Mouse (Mus musculus) left cerebral cortex, postnatal 10 days (tissue): Measurements from ENCODE around the gene Mcrs1. TPM values are rescaled to one million over a fixed set of nuclear protein-coding genes. Genes with fewer than 3 reads are reported as not detected.
A peak's percentile ranks its signal among the peaks of the same experiment; 100 is the strongest.
"Not testable (repeated sequence)": the region's sequence is repeated elsewhere in the genome, so short reads cannot be mapped to it uniquely, and the experiment has no call there.

Experiments used
- DNase-seq, 2 experiments: peaks; one replicate each; pipeline ENCODE4 v3.0.0; 2021 to 2022; ENCODE audit warnings: low spot score in 2 of 2, mixed read lengths in 1 of 2; ENCODE audit errors: extremely low spot score in 1 of 2
- intact Hi-C: fragments of 180-260 bp; cut with DNase I; formaldehyde crosslinking; loops from one replicate; pipeline ENCODE4 v1.15.1; 2025
- total RNA-seq, 2 experiments: library from RNA; stranded (reverse); gene quantifications; 2 replicates each; pipeline ENCODE4 v1.2.3; 2021

The Mcrs1 gene
- total RNA-seq, 2 experiments from 2014 or later: 116 to 127 TPM

GRCm38 (mm10) chr15:99253175-99253479 lies 1.4 kb upstream of the Mcrs1 start:
- intact Hi-C loops, DNase-seq: not testable (repeated sequence)

DNA sequence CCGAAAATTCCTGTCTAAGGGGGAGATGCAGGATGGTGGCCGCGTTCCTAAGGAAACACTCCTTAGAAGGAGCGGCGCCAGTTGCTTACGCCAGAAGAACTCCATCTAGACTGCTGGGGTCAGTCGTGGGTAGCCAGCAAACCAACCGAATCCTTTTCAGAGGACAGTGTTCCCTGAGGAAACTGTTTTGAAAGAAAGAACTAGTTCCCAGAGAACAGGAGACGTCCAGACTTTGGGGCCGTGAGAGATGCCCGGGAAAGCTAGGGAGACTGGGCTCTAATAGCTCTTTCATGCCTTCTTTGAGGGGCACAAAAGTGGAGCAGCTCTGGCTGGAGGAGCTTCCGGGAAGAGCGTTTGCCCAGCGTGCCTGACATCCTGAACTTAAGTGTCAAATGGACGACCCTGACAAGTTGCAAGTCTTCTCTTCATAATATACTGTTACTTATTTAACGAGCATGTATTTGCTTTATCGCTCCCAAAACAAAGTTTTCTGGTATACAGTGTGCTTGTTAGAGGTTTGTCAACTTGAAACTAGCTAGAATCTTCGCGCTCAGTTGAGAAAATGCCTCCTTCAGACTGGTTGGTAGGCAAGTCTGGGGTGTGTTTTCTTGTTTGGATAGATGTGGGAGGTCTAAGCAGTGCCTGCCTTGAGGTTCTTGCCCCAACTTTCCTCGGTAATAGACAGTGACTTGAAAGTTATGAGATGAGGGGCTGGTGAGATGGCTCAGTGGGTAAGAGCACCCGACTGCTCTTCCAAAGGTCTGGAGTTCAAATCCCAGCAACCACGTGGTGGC lies 817 bp upstream of the Mcrs1 start:
- intact Hi-C loops: no loop called here
- DNase-seq: peak in 1 of 2 experiments; percentile 80

GRCm38 (mm10) chr15:99251111-99251510 lies 650 bp downstream of the Mcrs1 start:
- DNase-seq, intact Hi-C loops: not testable (repeated sequence)

DNA sequence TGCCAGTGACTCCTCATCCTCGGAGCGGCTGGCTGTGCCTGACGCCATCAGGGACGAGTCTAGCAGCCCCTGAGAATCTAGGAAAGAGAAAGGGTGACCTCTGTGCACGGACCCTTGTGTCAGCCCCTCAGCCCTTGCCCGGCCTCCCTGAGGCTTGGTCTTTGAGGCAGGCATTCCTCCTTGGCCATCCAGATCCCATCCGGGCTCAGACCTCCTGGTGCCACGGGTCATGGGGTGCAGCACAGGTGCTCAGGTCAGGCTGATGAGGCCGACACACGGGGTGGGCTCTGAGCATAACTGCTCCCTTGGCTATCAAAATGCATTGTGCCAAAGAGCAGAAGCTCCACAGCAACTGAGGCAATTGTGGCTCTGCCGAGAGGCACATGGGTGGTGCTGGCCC lies 1.8 kb downstream of the Mcrs1 start:
- no peak for DNase-seq
- intact Hi-C loops: no loop called here

- intact Hi-C loops: no loop called here
- DNase-seq: peak; percentile 67 to 71
Measured at GRCm38 (mm10) chr15:99248972-99249371, 2.8 kb downstream of the Mcrs1 start.

GRCm38 (mm10) chr15:99246736-99247135 lies 5.0 kb downstream of the Mcrs1 start:
- intact Hi-C loops, DNase-seq: not testable (repeated sequence)

DNA sequence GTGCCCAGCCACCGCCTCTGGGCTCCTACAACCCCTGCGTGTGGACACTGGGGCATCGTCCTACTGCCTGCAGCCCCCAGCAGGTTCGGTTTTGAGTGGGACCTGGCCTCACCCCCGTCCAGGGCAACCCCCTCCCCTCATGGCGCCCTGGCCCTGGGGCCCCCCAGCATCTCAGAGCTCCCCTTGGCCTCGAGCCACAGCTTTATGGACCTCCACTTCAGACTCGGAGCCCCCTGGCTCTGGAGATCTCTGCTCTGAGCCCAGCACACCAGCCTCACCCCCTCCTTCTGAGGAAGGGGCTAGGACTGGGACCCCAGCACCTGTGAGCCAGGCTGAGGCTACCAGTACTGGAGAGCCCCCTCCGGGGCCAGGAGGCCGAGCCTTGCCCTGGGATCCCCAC lies 9.7 kb downstream of the Mcrs1 start:
- intact Hi-C loops: no loop called here
- DNase-seq: no peak

GRCm38 (mm10) chr15:99241249-99241648 lies 10.5 kb downstream of the Mcrs1 start:
- intact Hi-C loops: no loop called here
- DNase-seq: no peak

GRCm38 (mm10) chr15:99240129-99240528 lies 11.6 kb downstream of the Mcrs1 start:
- no peak for DNase-seq
- intact Hi-C loops: no loop called here

GRCm38 (mm10) chr15:99238006-99238405 lies 13.8 kb downstream of the Mcrs1 start:
- intact Hi-C loops: no loop called here
- no peak for DNase-seq

DNA sequence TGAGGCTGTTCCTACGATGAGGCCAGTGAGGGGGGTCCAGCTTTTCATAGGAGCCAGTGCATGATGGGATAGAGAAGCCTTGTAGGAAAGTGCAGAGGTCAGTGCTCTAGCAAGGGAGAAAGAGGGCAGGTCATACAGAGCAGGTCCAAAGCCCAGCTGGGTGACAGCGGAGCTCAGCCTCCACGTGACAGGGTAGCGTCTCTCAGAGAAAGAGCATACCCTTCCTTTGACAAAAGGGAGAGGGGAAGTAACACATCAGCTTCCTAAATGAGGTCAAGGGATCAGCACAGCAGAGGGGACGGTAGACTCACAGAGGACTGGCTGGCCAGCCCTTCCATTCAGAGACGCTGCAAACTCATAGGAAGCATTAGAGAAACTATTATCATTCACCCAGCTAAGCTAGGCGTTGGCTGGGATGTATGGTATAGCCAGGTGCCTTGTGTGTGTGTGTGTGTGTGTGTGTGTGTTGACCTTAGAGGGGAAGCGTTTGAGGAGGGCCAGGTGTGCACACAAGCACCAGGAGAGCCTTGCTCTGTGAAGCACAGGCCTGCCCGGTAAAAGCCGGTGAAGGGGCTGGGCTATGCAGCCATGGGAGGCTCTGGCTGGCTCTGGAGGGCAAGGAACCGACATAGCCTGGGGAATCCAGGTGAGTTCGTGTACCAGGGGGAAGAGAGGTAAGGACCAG lies 17.3 kb downstream of the Mcrs1 start:
- intact Hi-C loops: no loop called here
- DNase-seq: no peak

- no peak for DNase-seq
- intact Hi-C loops: no loop called here
Measured at GRCm38 (mm10) chr15:99233719-99234118, 18.0 kb downstream of the Mcrs1 start.

GRCm38 (mm10) chr15:99231998-99232397 lies 19.8 kb downstream of the Mcrs1 start:
- no peak for DNase-seq
- intact Hi-C loops: no loop called here

GRCm38 (mm10) chr15:99226090-99226489 lies 25.7 kb downstream of the Mcrs1 start:
- no peak for DNase-seq
- intact Hi-C loops: no loop called here

DNA sequence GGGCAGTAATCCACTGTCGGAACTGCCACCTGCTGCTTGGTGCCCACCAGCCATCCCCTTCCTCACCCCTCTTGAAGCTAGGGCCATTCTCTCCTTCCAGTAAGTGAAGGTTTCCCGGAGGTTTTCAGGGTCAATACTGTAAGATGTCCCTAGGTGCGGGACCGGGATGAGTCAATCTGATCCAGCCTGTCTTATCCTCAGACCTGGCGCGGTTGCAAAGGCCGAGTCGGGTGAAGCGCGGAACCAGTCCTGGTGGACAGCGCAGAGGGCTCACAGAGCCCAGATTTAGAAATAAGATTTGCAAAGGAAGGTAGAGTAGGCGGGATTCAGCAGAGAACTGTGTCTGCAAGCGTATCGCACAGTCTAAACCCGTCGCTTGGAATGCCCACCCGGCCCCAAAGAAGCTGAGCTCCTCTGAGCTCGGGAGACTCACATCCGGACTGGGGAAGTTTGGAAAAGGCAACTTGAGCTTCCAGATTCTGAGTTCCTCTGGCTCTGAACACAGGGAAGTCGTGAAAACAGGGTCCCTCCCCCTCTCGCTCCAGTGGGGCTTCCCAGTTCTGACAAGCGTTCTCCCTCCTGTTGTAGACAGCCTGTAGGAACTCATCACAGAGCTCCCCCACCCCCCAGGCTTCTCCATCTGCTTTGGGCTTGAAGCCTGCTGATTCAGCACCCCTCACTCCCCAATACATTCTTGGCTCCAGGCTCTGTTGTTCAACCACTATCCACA lies 26.5 kb downstream of the Mcrs1 start:
- DNase-seq: peak; percentile 56 to 71
- intact Hi-C loops: no loop called here

DNA sequence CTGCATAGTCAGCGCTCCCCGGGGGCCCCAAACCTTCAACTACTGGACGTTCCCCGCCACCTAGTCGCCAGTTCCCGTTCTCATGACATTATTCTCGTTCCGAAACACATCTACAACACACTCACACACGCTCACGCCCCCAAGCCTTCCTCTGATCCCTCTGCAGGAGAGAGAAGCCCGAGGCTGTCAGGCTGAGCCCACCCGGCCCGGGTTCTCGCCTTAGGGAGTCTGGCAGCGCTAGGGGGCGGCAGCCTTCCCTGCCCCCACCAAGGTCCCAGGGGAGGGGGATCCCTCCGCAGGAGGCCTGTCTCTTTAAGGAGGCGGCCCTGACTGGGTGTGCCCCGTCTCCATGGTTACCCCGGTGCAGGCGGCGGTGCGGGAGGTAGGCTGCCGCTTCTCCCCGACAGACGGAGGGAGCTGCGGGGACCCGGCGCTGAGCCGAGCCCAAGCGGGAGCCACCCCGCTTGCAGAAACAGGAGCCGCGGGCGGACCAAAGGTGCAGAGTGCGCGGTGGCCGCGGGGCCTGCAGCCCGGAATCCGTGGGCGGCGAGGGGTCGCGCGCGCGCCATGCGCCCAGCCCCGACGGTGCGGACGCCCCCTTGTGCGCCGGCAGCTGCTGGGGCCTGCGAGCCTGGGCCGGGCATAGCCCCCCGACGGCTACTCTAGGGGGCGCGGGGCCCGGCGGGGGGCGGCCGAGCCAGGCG lies 27.4 kb downstream of the Mcrs1 start, which contains the start of gene Kcnh3:
Gene Kcnh3 (plus strand): TSS at position 654 of the 704 bp plus-strand sequence.
- intact Hi-C loops: no loop called here

GRCm38 (mm10) chr15:99223585-99224207 lies 28.1 kb downstream of the Mcrs1 start:
- intact Hi-C loops: no loop called here

More for the DNA sequence above, 27.4 kb downstream of the Mcrs1 start, which contains the start of gene Kcnh3:
- peak; percentile 74 to 83 for DNase-seq

GRCm38 (mm10) chr15:99222794-99223584 lies 28.8 kb downstream of the Mcrs1 start:
- intact Hi-C loops: no loop called here
- no peak for DNase-seq

More at GRCm38 (mm10) chr15:99223585-99224207, 28.1 kb downstream of the Mcrs1 start:
- DNase-seq: peak in 1 of 2 experiments; percentile 70
